Mouse (Mus musculus): ENCODE data around the gene Il17rb.

Il17rb gene

DNA sequence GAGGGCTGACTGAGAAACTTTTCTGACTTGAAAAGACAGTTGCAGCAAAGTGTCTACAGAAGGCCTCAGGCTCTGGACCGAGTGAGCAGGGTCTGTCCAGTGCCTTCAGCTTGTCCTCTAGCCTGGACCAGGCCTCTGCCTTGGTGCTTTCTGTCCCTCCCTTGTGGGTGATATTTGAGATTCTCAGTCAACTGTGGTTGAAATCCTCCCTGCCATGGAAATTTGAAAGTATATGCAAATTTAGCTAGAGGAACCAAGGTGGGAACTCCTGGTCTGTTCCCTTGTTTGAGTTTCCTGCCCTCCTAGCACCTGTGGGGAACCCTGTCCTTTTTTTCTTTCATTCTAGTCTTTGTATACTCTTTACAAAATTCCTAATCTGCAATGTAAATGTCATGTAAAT is 6.3 kb upstream of the Il17rb start:
- DNase-seq (ENCODE audit: low spot score) = no peak

- DNase-seq (ENCODE audit: low spot score) = no peak
These were observed 5.8 kb upstream of the Il17rb start for GRCm38 (mm10) chr14:30014487-30014886.

GRCm38 (mm10) chr14:30011886-30012560 is 3.3 kb upstream of the Il17rb start:
- DNase-seq (ENCODE audit: low spot score) = no peak

GRCm38 (mm10) chr14:30009864-30010560 is 1.3 kb upstream of the Il17rb start:
- peak; percentile 78 for DNase-seq (ENCODE audit: low spot score)

DNA sequence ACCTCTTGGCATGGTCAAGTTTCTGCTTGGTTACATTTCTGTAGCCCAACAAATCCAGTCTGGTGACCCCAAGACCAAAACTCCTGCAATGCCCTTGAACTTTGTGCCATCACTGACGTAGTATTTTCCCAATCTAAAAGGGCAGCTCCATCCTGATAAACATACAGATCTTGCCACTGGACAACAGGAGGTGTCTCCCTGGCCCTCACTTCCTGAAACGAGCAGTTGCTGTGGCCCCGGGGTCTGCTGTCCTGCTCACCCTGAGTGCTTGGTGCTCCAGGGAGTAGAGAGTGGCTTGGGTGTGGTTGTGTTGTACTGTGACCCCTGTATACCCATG is 9.3 kb downstream of the Il17rb start:
- no peak for DNase-seq (ENCODE audit: low spot score)

DNA sequence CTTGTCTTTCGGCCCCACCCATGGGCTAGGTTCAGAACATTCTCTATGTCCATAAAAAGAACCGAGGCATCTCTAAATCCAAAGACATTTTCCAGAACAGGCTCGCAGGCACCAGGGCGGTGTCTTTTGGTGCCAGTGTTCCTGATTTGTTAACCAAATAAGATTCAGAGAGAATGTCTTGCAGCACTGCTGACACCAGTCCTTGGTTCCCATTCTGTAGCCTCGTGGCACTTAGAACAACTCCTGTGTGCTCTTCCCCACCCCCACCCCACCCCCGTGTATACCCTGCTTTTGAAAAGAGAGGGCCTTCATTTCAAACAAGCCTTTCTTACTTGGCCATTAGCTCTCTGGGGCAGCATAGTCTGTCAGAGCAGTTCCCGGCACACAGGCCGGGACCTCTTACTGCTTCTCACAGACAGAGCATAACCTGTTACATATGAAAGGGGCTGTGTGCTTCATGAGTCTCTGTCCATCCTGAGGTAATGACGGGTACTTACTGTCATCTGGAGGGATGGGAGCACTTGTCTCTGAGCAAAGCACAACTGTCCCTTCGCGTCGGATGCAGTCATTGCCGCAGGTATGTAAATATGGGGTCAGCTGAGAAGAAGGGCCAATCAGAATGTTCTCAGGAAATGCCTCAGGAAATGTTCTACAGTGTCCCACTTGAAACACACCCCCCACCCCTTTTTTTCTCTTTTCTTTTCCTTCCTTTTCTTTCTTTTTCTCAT is 9.8 kb downstream of the Il17rb start:
- DNase-seq (ENCODE audit: low spot score) = no peak

DNA sequence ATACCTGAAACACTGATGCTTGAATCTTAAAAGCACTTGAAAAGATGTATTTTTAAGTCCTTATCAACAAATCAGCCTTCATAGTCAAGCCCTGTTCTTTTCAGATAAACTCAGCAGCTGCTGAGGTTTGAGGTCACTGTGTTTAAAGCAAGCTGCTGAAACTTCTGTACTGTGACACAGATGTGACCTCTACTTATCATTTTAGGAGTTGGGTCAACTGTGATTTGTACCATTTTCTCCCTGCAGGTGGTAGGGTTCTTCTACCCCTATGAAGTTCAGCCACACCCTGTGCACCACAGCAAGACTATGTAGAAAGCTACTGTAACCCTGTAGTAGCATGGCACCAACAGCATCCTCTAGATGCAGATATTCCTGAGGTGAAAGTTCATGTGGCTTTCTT is 11.4 kb downstream of the Il17rb start:
- no peak for DNase-seq (ENCODE audit: low spot score)

DNA sequence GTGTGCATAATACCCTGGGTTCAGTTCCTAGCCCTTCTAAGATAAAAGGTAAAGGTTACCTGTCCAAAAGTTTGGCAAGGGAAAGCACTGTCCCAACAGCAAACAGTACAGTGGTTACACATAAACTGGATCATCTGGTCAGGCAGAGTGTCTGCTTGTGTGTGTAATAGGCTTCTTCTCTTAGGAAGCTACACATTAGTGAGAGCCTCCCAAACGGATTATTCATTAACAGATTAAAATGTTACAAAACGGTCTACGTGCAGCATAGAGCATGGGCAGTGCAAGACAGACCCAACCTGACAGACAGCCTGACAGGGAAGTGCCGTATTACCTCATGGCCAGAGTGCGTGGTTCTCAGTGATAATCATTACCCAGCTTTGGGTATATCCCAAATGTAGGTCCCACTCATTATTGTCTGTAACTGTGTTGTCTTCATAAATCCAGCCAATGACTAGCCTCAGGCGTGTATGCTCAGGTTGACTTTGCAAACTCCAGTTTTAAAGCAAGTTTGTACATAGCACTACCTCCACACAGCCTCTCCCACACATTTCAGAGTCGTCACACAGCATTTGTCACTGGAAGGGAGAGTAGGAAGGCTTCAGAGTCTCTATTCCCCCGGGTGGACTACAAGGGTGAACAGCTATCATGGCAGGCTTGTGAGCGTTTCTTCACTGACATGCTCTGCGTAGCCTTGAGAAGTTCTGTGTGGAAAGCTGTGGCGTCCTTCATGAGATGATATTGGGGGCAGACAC is 12.5 kb downstream of the Il17rb start:
- DNase-seq (ENCODE audit: low spot score) = no peak

DNA sequence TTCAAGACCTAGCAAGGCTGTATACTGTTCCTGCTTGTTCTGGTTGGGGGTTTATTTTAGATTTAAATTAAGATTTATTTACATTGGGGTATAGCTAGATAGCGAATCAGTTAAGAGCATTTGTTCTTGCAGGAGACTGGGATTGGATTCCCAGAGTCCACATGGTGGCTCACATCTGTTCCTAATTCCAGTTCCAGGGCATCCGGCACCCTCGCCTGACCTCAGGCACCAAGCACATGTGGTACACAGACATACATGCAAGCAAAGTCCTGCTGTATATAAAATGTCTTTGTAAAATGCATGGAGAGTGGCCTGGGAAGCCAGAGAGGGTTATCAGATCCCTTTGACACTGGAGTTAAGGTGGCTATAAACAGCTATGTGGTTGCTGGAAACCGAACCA is 13.7 kb downstream of the Il17rb start:
- no peak for DNase-seq (ENCODE audit: low spot score)

DNA sequence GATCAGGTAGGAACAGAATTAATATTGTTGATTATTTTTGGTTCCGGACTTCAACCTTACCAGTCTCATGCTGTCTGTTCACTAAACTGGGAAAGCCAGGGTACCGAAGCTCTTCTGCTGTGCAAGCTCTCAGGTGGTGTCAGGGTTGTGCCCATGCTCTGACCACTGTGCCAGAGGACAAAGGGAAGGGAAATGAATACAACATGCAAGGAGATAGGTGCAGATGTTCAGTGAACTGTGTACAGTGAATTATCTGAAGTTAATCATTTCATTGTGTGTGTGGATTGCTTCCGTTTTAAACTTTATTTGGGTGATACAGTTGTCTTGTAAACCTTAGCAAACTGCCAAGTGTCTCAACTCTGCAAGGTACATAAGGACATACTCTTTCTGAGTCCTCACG is 20.4 kb downstream of the Il17rb start:
- no peak for DNase-seq (ENCODE audit: low spot score)

DNA sequence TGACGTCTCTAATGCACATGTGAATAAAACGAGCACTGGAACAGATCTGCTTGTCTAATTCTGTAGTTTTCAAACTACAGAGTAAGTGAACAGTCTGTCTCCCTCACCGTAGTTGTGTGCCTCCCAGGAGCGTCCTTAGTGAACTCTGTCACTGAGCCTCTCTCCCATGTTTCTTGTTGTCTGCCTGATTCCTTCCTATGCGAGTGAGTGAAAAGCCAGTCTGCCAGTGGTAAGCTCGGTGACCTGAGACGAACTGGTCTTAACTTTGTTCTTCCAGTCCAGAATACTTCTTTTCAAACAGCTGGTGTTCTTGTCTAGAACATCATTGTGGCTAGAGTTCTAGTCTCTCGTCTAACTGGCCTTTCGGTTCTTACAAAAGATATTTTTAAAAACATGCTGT is 21.0 kb downstream of the Il17rb start:
- DNase-seq (ENCODE audit: low spot score) = no peak

GRCm38 (mm10) chr14:29987276-29987675 is 21.4 kb downstream of the Il17rb start:
- no peak for DNase-seq (ENCODE audit: low spot score)

DNA sequence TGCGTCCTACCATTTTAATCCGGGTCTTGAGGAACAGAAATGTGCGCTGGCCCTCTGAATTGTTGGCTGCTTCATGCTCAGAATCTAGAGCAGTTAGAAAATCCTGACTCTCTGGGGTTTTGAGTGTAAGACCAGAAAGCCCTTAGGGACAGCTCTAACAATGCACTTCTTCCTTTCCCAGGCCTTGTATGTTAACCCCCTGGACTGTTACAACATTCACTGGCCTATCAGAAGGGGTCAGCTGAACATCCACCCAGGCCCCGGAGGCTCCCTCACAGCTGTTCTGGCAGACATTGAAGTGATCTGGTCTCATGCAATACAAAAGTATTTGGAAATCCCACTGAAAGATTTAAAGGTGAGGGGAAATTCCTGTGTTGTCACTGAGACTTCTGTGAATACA is 22.6 kb downstream of the Il17rb start:
- DNase-seq (ENCODE audit: low spot score) = no peak

- DNase-seq (ENCODE audit: low spot score) = peak; percentile 22
These were observed 28.1 kb downstream of the Il17rb start for GRCm38 (mm10) chr14:29980447-29981205.

DNA sequence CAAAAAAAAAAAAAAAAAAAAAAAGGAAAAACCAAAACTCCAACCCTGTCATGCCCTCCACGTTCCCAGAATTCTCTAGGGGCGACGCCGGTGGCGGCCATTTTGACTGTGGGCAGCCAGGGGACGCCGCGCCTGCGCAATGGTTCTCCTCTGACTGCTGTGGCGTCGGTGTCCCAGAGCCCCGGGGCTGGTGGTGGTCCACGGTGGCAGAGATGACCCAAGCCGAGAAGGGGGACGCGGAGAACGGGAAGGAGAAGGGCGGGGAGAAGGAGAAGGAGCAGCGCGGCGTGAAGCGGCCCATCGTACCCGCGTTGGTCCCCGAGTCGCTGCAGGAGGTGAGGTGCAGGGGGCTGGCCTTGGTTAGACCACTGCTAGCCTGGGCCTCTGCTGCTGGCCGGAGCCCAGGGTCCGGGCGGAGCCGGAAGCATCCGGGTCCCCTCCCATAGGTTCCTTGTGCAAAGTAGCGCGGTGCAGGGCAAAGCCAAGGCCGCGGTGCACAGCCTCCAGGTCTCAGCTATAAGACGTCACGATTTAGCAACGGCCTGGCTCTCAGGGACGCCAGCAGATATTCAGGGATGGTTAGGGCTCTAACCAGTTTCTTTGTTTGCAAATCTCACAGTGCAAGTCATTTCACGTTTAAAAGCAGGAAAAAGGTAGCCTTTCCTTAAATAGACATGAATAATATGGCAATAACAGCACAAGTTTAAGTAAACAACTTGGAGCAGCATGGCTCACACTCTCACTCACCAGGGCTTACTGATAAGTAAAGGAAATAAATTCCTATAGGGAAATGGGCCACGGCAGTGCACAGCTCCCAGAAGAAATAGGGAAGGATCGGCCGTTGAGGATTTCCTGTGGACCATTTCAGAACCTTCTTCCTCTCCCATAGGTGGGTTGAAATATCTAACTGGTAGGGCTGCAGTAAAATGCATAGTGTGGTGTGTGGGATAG is 30.2 kb downstream of the Il17rb start, which contains the start of gene Actr8:
TSS of gene Actr8 (plus strand) at position 84 of the 951 bp plus-strand sequence.
- peak; percentile 93 for DNase-seq (ENCODE audit: low spot score)

GRCm38 (mm10) chr14:29976927-29977326 is 31.8 kb downstream of the Il17rb start:
- DNase-seq (ENCODE audit: low spot score) = no peak

DNA sequence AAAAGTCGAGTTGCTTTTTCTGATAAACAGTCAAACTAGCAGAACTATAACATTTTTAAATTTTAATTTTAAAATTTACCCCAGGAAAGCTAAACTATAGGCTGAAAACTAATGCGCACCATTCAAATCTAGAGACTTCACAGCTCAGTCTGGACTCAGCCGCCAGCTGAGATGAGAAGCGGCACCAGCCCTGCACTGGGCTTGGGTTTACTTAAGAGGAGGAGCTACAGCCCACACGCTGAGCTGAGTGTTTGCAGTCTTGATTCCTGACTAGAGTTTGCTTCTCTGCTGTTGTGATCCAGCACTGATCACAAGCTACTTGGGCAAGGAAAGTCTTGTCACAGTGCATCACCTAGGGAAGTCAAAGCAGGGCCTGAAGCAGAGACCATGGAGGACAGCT is 36.7 kb downstream of the Il17rb start:
- DNase-seq (ENCODE audit: low spot score) = no peak

- DNase-seq (ENCODE audit: low spot score) = no peak
These were observed 37.2 kb downstream of the Il17rb start for GRCm38 (mm10) chr14:29971446-29971845.

GRCm38 (mm10) chr14:29968075-29968821 is 40.4 kb downstream of the Il17rb start, which contains the start of gene Selenok:
TSS of gene Selenok (plus strand) at chr14:29968308.
- peak; percentile 94 for DNase-seq (ENCODE audit: low spot score)

DNA sequence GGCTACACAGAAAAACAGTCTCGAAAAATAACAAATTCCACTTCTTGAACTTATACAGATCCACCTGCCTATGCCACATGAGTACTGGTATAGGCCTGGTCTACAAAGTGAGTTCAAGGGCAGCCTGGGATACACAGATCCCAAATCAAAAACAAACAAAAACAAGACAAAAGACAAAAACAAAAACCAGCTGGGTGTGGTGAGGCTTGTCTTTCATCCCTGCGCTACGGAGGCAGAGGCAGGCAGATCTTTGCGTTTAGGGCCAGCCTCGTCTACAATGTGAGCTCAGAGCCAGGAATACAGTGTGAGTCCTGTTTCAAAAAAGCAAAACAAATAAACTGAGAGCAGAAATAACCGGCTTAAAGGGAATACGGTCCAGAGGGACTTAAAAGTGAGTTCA is 41.1 kb downstream of the Il17rb start:
- no peak for DNase-seq (ENCODE audit: low spot score)
